8 mouse cellular contexts compared by ENCODE assay signal in the genomic region with DNA sequence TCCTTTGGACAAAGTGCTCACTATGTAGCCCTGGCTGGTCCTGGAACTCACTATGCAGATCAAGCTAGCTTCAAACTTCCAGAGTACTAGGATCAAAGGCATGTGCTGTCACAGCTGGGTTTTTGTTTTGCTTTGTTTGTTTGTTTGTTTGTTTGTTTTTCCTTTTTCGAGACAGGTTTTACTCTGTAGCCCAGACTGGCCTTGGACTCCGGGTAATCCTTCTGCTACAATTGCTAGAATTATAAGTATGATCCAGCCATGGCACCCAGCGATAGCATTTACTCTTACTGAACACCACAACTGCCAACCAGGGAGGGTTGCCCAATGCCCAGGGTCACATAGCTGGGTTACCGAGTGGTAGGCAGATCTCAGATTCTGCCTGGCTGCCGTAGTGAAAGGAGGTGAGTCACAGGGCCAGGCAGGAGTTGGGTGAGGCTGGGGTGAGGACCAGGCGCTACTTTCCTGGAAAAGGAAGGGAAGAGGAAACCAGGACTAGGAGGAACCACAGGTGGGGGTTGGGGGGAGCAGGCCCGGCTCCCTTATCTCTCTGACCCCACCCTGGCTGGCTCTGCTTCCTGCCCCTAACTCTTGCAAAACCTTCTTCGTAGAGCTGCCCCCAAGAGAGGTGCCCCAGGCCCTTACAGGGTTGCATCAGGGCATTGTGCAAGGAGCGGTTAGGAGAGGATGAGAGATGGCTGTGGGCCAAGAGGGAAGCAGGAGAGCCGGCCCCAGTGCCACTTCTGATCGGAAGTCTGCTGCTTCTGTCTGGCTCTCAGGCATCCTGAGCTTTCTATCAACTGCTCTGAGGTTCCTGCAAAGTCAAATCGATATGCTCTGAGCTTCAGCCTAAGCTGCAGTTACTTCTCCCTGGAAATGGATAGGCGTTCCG. TPM values are rescaled to one million over a fixed set of nuclear protein-coding genes. Genes with fewer than 3 reads are reported as not detected.
DNase-seq lines count a peak whose midpoint lies in the region; ATAC-seq and TF ChIP-seq lines count a peak whose summit lies in the region.

No protein-coding gene starts in this region.

- DNase-seq in left cerebral cortex, adult 2 months (ENCODE audit: extremely low spot score in 1 of 2, low spot score in 2 of 2) = no peak
- no peak for DNase-seq in left cerebral cortex, postnatal 36 days (ENCODE audit: low spot score in 2 of 2)
- peak; percentile 73 for DNase-seq in adrenal gland, postnatal 25 days
- DNase-seq in kidney, adult 11 months = peak; percentile 76
- peak; percentile 83 for DNase-seq in lung, adult 2 months
- DNase-seq in cerebellum, adult 11-12 months = no peak

- 0 out of 2 replicates have a peak, but pooled peaks have one; percentile 20 for TF ChIP-seq POLR2A in lung, adult 2 months (IDR thresholded peaks at IDR 0.05; ENCODE audit: borderline replicate concordance, extremely low read depth, low read depth, low read length)

- peaks cover 19% of the 10 kb centered on the region for H3K4me1 ChIP-seq in lung, adult 2 months (ENCODE audit: control insufficient read depth, insufficient read depth, low read length)

- H3K4me3 ChIP-seq in left cerebral cortex, adult 2 months = no peak overlapping the region
- H3K4me3 ChIP-seq in lung, adult 2 months (replicated peaks; ENCODE audit: extremely low read depth, low read depth, low read length) = peak overlapping the region; percentile 3

- WGBS in lung, adult 2 months = 9% methylated on average over 14 of the region's 14 CpGs

- intact Hi-C loops in left cerebral cortex, adult 2 months (cut with DNase I) = no loop called here
- intact Hi-C loops in left cerebral cortex, postnatal 36 days (cut with DNase I) = no loop called here

- H3K27ac ChIP-seq in left cerebral cortex, adult 2 months = peak overlapping the region; percentile 21; the same call in 1 of the 2 replicates

- no peak for TF ChIP-seq CTCF in left cerebral cortex, adult 2 months (IDR thresholded peaks at IDR 0.05)
- no peak for TF ChIP-seq CTCF in lung, adult 2 months (IDR thresholded peaks at IDR 0.05; ENCODE audit: insufficient read depth, low read length)

- peak; percentile 69 for ATAC-seq in granulocyte monocyte progenitor cell, adult 5-6 weeks (replicated peaks; ENCODE audit: poor library complexity, severe bottlenecking)
- peak; percentile 58 for ATAC-seq in neutrophil, adult 5-6 weeks (ENCODE audit: extremely low read depth, insufficient number of reproducible peaks, low FRiP score, poor library complexity, severe bottlenecking)

RNA-seq across cellular contexts. Expression of a gene that starts 5.3 kb away (rescaled TPM):
- total RNA-seq in left cerebral cortex, adult 2 months (2021) = 10 to 100 TPM; 22.4 to 24.2 TPM
- 10 to 100 TPM; 22.9 to 23.9 TPM for total RNA-seq in left cerebral cortex, postnatal 36 days (2021)
- total RNA-seq in adrenal gland, postnatal 25 days (2021) = 73.3 and 81.1 TPM in 2 replicates
- 5.5 and 7.6 TPM in 2 replicates for total RNA-seq in granulocyte monocyte progenitor cell, adult 5-6 weeks (2014; fragmentation: Nextera tagmentation)
- 5.0 and 6.6 TPM in 2 replicates for total RNA-seq in granulocyte monocyte progenitor cell, adult 5-6 weeks (2017)
- 323 and 438 TPM in 2 replicates for polyA plus RNA-seq in lung, adult 2 months (2012; rRNA removed)
- total RNA-seq in neutrophil, adult 5-6 weeks (2017) = 16.2 and 19.4 TPM in 2 replicates

RNA-seq across cellular contexts. Expression of a gene that starts 12.6 kb away (rescaled TPM):
- total RNA-seq in left cerebral cortex, adult 2 months (2021) = 1 to 10 TPM; 1.7 to 1.9 TPM
- total RNA-seq in left cerebral cortex, postnatal 36 days (2021) = 1 to 10 TPM; 1.7 to 1.8 TPM
- 4.2 and 4.3 TPM in 2 replicates for total RNA-seq in adrenal gland, postnatal 25 days (2021)
- 6.8 and 13.0 TPM in 2 replicates for total RNA-seq in granulocyte monocyte progenitor cell, adult 5-6 weeks (2014; fragmentation: Nextera tagmentation)
- 6.0 TPM in 1 of 2 replicates, not detected in the other for total RNA-seq in granulocyte monocyte progenitor cell, adult 5-6 weeks (2017)
- 84.7 and 90.1 TPM in 2 replicates for polyA plus RNA-seq in lung, adult 2 months (2012; rRNA removed)
- not detected in 2 replicates for total RNA-seq in neutrophil, adult 5-6 weeks (2017)

RNA-seq across cellular contexts. Expression of a gene that starts 54.6 kb away (rescaled TPM):
- total RNA-seq in left cerebral cortex, adult 2 months (2021) = 10 to 100 TPM; 17.6 to 19.8 TPM
- 10 to 100 TPM; 17.0 to 18.9 TPM for total RNA-seq in left cerebral cortex, postnatal 36 days (2021)
- 34.2 and 37.9 TPM in 2 replicates for total RNA-seq in adrenal gland, postnatal 25 days (2021)
- total RNA-seq in granulocyte monocyte progenitor cell, adult 5-6 weeks (2014; fragmentation: Nextera tagmentation) = 11.7 and 14.5 TPM in 2 replicates
- 5.7 and 10.9 TPM in 2 replicates for total RNA-seq in granulocyte monocyte progenitor cell, adult 5-6 weeks (2017)
- 2.9 and 3.8 TPM in 2 replicates for polyA plus RNA-seq in lung, adult 2 months (2012; rRNA removed)
- 16.4 and 17.1 TPM in 2 replicates for total RNA-seq in neutrophil, adult 5-6 weeks (2017)

Comparison
In these comparisons a context has a peak if more than half of its experiments do, and no peak if none do; other contexts are left out.
1. DNase-seq: peak in adrenal gland, postnatal 25 days (single experiment), kidney, adult 11 months (single experiment) and lung, adult 2 months (single experiment); none in left cerebral cortex, adult 2 months (0 of 2), left cerebral cortex, postnatal 36 days (0 of 2) and cerebellum, adult 11-12 months (single experiment).